Mouse (Mus musculus): Measurements from ENCODE around the gene Gm5662. TPM values are rescaled to one million over a fixed set of nuclear protein-coding genes. Genes with fewer than 3 reads are reported as not detected.
"Not testable (repeated sequence)": the region's sequence is repeated elsewhere in the genome, so short reads cannot be mapped to it uniquely, and the experiment has no call there.

The Gm5662 gene
- total RNA-seq (2021) = not detected
- polyA plus RNA-seq (2012; rRNA removed) = not detected in 2 replicates
- long read RNA-seq = 0 reads

- not testable (repeated sequence) for DNase-seq
Measured at GRCm38 (mm10) chr12:88274400-88274799, at the start of gene Gm5662. TSS of gene Gm5662 (minus strand) at chr12:88274500.

DNA sequence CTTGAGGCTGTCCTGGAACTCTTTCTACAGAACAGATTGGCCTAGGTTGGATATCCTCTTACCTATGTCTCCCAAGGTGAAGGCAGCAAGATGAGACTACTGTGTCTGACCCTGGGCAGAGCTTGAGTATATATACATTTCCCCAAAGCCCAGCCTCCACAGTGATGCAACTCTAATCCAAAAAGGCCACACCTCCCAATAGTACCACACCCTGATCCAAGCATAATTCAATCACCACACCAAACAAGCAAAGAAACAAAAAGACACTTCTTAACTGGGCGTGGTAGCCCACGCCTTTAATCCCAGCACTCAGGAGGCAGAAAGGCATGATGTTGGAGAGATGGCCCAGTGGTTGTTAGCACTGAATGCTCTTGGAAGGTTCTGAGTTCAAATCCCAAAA lies 49.6 kb upstream of the Gm5662 start, which contains the start of gene Gm5039:
Gene Gm5039, minus strand, starts transcription at position 101 of the 400 bp plus-strand sequence.
- DNase-seq = not testable (repeated sequence)

- DNase-seq = no peak
Measured at GRCm38 (mm10) chr12:88314556-88314955, 40.3 kb upstream of the Gm5662 start.

DNA sequence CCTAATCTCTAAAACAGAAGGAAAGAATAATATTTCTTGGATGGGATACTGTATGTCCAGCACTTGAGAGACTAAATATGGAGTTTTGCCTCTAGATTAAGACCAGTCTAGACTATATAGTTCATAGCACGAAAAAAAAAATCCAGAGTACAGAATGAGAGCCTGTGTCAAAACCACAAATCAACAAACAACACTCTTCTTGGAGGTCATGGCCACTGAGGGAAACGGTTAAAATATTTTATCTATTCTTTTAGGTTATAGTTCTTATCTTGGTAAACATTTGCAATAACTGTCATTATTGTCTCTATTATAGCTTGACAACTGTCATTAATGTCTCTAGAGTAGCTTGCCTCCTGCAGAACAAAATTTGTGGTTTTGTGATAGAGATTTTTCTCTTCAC lies 22.9 kb upstream of the Gm5662 start:
- DNase-seq = not testable (repeated sequence)

DNA sequence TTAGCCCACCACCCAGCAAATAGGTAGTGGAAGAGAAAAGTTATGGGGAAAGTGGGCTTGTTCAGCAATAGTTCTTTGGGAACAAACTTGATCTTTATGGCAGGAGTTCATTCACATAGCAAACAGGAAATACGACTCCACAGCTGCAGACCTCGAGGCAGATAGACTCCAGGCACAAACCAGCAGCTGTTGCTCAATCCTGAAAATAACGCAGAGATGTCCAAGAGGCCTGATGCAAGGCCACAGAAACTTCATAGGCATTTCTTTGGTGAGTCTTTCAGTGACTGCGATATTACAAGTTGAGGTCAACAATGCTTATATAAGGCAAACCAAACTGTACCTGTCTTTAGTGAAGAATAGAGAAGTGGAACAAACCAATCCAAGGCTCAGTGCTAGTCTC lies 18.8 kb upstream of the Gm5662 start:
- DNase-seq = not testable (repeated sequence)

GRCm38 (mm10) chr12:88285224-88285623 lies 10.9 kb upstream of the Gm5662 start:
- not testable (repeated sequence) for DNase-seq

DNA sequence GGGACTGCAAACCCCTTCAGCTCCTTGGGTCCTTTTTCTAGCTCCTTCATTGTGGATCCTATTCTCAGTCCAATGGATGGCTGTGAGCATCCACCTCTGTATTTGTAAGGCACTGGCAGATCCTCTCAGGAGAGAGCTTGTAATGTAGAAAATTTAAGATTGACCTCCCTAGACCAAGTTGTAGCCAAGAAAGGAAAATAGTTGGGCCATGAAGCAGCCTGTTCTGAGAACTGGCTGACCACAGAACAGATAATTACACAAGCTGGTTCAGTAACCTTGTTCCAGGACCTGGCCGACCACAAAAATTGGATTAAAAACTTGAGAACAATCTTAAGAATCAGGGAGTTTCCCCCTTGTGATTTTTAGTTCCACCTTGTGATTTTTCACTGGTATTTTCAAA lies 17.1 kb downstream of the Gm5662 start:
- DNase-seq = no peak

DNA sequence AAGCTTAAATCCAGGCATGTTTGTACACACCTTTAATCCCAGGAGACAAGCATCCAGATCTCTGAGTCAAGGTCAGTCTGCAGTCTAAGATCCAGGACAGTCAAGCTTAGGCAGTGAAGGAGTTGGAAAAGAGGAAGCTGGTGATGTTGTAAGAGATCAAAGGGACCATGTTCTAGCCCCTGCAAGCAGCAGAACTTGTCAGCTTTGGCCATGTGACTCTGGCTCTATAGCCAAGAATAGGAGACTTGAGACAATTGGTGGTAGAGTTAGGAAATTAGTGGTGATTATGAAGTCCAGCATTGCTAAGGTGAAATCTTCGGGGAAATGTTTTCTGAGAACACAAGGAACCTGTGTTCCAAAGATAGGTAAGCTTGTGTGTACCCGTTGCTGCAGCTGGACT lies 18.4 kb downstream of the Gm5662 start:
- not testable (repeated sequence) for DNase-seq

DNA sequence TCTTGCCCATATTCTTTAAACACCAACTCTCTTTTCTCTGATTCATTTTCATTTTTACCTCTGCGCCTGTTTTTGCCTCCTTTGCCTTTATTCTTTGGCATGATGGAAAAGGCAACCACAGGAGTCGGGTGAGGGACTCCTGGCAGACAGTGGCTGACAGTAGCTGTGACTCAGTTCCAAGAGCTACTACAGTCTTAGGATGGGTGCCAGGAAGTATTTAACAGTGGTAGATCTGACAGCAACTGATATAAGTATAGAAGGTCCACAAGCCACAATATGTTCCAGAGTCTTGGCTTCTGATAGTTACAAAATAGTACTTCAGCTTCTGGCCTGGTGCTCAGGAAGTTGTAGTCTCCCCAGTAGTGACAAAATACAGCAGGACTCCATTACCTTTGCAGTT lies 24.3 kb downstream of the Gm5662 start, which contains the start of gene Gm8332:
Gene Gm8332, minus strand, starts transcription at position 101 of the 400 bp plus-strand sequence.
- not testable (repeated sequence) for DNase-seq

DNA sequence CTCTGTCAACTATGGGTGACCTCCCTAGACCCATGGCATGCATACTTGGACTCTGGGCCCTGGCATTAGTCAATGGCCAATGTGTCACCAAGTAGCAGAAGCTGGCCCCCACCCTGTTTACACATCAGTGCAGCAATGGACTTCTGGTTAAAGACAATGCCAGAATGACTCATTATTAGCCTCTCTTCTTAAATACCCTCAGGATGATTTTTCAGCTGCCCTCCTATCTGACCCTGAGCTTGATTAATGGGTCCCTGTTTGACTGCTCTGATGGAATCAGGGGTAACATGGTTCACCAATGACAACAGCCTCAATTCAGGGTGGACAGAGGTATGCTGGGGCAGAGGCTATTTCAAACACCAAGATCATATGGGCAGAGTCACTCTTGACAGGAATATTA lies 28.5 kb downstream of the Gm5662 start:
- DNase-seq = peak; percentile 15

- DNase-seq = not testable (repeated sequence)
Measured at GRCm38 (mm10) chr12:88242940-88243339, 31.4 kb downstream of the Gm5662 start.

Other genes starting within 250 kb of the Gm5662 start
- gene Gm2056, start 247.5 kb downstream of the Gm5662 start, total RNA-seq (2021) = not detected
- gene Gm2056, start 247.5 kb downstream of the Gm5662 start, polyA plus RNA-seq (2012; rRNA removed) = not detected in 2 replicates
- gene Gm16368, start 190.8 kb downstream of the Gm5662 start, total RNA-seq (2021) = not detected
- not detected in 2 replicates for gene Gm16368, start 190.8 kb downstream of the Gm5662 start, polyA plus RNA-seq (2012; rRNA removed)
- not detected for gene Gm10436, start 92.4 kb downstream of the Gm5662 start, total RNA-seq (2021)
- not detected in 2 replicates for gene Gm10436, start 92.4 kb downstream of the Gm5662 start, polyA plus RNA-seq (2012; rRNA removed)
- gene Gm8332, start 24.4 kb downstream of the Gm5662 start, total RNA-seq (2021) = not detected
- not detected in 2 replicates for gene Gm8332, start 24.4 kb downstream of the Gm5662 start, polyA plus RNA-seq (2012; rRNA removed)
- not detected for gene Gm5039, start 49.5 kb upstream of the Gm5662 start, total RNA-seq (2021)
- not detected in 2 replicates for gene Gm5039, start 49.5 kb upstream of the Gm5662 start, polyA plus RNA-seq (2012; rRNA removed)
- 10 to 100 TPM; 19.4 to 23.7 TPM for gene Adck1, start 86.1 kb upstream of the Gm5662 start, total RNA-seq (2021)
- 31.0 and 35.6 TPM in 2 replicates for gene Adck1, start 86.1 kb upstream of the Gm5662 start, polyA plus RNA-seq (2012; rRNA removed)